Mouse (Mus musculus) forebrain, embryonic 15.5 days (tissue): ENCODE measurements around the gene Alb. TPM values are rescaled to one million over a fixed set of nuclear protein-coding genes. Genes with fewer than 3 reads are reported as not detected.

ENCODE experiments used
- ATAC-seq: fragments of 200-750 bp; cut with Nextera tagmentation; replicated peaks from 2 replicates; pipeline ENCODE4 v1.8.0; 2017; ENCODE audit warnings: mild to moderate bottlenecking, moderate TSS enrichment, moderate library complexity
- H3K27ac ChIP-seq: fragments of 300-500 bp; sonication (generic); replicated peaks from 2 replicates; pipeline ENCODE4 v1.5.1; 2015; ENCODE audit warnings: mild to moderate bottlenecking, inconsistent platforms
- H3K27me3 ChIP-seq: fragments of 300-500 bp; sonication (generic); 2 replicates; pipeline ENCODE4 v1.6.1; 2015; ENCODE audit warnings: inconsistent platforms
- H3K36me3 ChIP-seq: fragments of 300-500 bp; sonication (generic); 2 replicates; pipeline ENCODE4 v1.6.1; 2015; ENCODE audit warnings: mild to moderate bottlenecking, inconsistent platforms
- H3K4me1 ChIP-seq: fragments of 300-500 bp; sonication (generic); 2 replicates; pipeline ENCODE4 v1.6.1; 2015; ENCODE audit warnings: inconsistent platforms
- H3K4me2 ChIP-seq: fragments of 300-500 bp; sonication (generic); replicated peaks from 2 replicates; pipeline ENCODE4 v1.6.1; 2015; ENCODE audit warnings: mild to moderate bottlenecking, inconsistent platforms
- H3K4me3 ChIP-seq: fragments of 300-500 bp; sonication (generic); 2 replicates; pipeline ENCODE4 v1.5.1; 2015; ENCODE audit warnings: mild to moderate bottlenecking, inconsistent platforms
- H3K9ac ChIP-seq: fragments of 300-500 bp; sonication (generic); replicated peaks from 2 replicates; pipeline ENCODE4 v1.6.1; 2015; ENCODE audit warnings: mild to moderate bottlenecking, inconsistent platforms
- H3K9me3 ChIP-seq: fragments of 300-500 bp; sonication (generic); 2 replicates; pipeline ENCODE4 v1.6.1; 2016; ENCODE audit warnings: inconsistent platforms
- WGBS: fragments of 180-500 bp; shearing (Covaris S2); methylation state at CpG from one replicate; pipeline ENCODE4 v1.1.7; 2015; ENCODE audit warnings: mixed read lengths; 5-methylcytosine and 5-hydroxymethylcytosine counted together
- polyA plus RNA-seq: library from polyadenylated mRNA; unstranded; fragments of >200 nt; fragmentation: Nextera tagmentation; extraction: Ambion mirVana; gene quantifications from 2 replicates; pipeline ENCODE4 v1.2.1, GENCODE M21; 2015

The Alb gene
- polyA plus RNA-seq, 1 experiment from 2014 or later: not detected

DNA sequence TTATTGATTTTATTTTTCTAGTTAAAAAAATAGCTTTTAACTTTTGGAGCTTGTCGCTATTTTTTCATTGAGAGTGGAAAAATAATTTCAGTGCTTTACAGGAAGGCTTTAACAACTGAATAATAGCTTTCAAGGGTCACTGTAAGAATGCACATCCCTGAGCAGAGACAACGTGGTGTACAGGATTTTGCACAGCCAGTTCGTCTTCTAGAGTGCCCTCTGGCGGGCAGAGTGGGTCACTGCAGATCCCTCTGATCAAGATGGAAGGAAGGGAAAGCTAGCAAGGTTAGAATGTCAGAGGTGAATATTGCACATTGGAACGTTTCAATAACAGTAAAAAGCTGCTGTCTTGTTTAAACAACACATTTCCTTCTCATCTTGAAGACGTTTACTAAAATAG is 40.0 kb downstream of the Alb start:
- Histone ChIP-seq H3K4me2 (no peak overlapping the region), H3K9me3 (no peaks in the 10 kb centered on the region), H3K27me3 (no peaks in the 10 kb centered on the region), H3K4me3 (no peak overlapping the region), H3K36me3 (no peaks in the 10 kb centered on the region), H3K27ac (no peak overlapping the region), H3K4me1 (no peaks in the 10 kb centered on the region), H3K9ac (no peak overlapping the region)
- 4% methylated on average over 6 of the region's 6 CpGs for WGBS
- ATAC-seq: peak; percentile 51; the same call in 1 of the 2 replicates

DNA sequence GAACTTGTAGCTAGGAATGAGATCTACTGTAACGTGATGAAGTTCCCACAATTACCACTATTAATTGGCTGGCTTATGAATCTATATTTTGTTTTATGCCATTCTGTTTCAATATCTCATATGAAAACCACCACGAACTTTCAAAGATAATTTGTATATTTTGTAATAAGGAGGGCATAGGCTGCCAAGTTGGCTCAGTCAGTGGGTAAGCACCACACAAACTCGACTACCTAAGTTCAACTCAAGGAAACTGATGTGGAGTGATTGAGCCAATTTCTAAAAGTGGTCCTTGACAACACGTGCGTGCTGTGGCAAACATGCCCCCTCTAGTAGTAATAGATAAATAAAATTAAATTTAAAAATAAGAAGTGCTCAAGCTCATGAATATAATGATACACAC is 41.1 kb downstream of the Alb start:
- Histone ChIP-seq H3K4me2 (no peak overlapping the region), H3K4me3 (no peak overlapping the region), H3K27ac (no peak overlapping the region), H3K9ac (no peak overlapping the region), H3K9me3 (no peaks in the 10 kb centered on the region), H3K27me3 (no peaks in the 10 kb centered on the region), H3K4me1 (no peaks in the 10 kb centered on the region), H3K36me3 (no peaks in the 10 kb centered on the region)
- WGBS: 86% methylated on average over 5 of the region's 5 CpGs
- ATAC-seq: no peak

DNA sequence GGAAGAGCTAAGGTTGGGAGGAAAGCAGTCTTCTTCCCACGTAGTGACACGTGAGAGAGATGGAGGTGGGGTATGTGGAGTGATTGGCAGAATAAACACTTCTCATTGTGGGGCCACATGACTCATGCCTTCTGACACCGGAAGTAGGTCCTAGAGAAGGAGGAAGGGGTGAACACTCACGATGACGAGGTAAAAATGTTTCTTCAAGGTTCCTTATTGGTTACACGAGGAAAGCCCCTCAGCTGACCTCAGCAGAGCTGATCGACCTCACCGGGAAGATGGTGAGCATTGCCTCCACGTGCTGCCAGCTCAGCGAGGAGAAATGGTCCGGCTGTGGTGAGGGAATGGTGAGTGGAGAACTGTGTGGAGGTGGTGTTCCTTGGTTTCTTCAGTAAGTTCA is 44.0 kb downstream of the Alb start:
- no peak for ATAC-seq
- Histone ChIP-seq H3K36me3 (no peaks in the 10 kb centered on the region), H3K27ac (no peak overlapping the region), H3K4me2 (no peak overlapping the region), H3K9ac (no peak overlapping the region), H3K27me3 (no peaks in the 10 kb centered on the region), H3K4me1 (no peaks in the 10 kb centered on the region), H3K4me3 (no peak overlapping the region), H3K9me3 (no peaks in the 10 kb centered on the region)
- 86% methylated on average over 11 of the region's 11 CpGs for WGBS

DNA sequence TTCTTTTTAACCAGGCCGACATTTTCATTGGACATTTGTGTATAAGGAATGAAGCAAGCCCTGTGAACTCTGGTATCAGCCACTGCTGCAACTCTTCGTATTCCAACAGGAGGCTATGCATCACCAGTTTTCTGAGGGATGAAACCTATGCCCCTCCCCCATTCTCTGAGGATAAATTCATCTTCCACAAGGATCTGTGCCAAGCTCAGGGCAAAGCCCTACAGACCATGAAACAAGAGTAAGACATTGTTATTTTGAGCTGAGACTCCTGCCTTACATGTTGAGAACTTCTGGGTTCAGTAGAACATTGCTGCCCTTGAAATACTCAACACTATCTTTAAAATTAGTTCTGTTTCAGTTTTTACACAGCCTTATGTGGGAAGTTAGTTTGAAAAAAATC is 45.8 kb downstream of the Alb start:
- Histone ChIP-seq H3K4me1 (no peaks in the 10 kb centered on the region), H3K9me3 (no peaks in the 10 kb centered on the region), H3K36me3 (no peaks in the 10 kb centered on the region), H3K9ac (no peak overlapping the region), H3K4me3 (no peak overlapping the region), H3K27ac (no peak overlapping the region), H3K4me2 (no peak overlapping the region), H3K27me3 (no peaks in the 10 kb centered on the region)
- ATAC-seq: no peak
- WGBS: 82% methylated on average over 2 of the region's 2 CpGs

DNA sequence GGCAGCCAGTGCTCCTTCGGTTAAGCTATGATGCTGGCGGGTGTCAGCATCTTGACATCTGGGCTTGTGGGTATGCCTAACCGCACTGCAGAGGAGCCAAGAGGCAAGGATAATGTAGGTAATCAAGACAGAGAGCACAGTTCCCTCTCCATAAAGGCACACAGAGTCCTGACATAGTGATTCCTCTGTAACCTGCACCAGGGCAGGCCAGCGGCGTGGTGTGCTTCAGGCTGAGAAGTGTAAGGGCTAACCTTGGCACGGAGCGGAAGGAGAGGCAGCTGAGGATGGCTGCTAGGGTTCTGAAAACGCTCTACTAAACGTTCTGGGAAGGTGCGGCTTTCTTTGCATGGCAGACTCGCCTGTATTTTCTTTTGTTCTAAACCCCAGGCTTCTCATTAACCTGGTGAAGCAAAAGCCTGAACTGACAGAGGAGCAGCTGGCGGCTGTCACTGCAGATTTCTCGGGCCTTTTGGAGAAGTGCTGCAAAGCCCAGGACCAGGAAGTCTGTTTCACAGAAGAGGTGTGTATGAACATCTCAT is 46.8 kb downstream of the Alb start:
- Histone ChIP-seq H3K36me3 (no peaks in the 10 kb centered on the region), H3K4me3 (no peak overlapping the region), H3K9ac (no peak overlapping the region), H3K9me3 (no peaks in the 10 kb centered on the region), H3K4me2 (no peak overlapping the region), H3K4me1 (no peaks in the 10 kb centered on the region), H3K27ac (no peak overlapping the region), H3K27me3 (no peaks in the 10 kb centered on the region)
- 32% methylated on average over 13 of the region's 13 CpGs for WGBS
- ATAC-seq: 0 out of 2 replicates have a peak, but pooled peaks have one; percentile 32

DNA sequence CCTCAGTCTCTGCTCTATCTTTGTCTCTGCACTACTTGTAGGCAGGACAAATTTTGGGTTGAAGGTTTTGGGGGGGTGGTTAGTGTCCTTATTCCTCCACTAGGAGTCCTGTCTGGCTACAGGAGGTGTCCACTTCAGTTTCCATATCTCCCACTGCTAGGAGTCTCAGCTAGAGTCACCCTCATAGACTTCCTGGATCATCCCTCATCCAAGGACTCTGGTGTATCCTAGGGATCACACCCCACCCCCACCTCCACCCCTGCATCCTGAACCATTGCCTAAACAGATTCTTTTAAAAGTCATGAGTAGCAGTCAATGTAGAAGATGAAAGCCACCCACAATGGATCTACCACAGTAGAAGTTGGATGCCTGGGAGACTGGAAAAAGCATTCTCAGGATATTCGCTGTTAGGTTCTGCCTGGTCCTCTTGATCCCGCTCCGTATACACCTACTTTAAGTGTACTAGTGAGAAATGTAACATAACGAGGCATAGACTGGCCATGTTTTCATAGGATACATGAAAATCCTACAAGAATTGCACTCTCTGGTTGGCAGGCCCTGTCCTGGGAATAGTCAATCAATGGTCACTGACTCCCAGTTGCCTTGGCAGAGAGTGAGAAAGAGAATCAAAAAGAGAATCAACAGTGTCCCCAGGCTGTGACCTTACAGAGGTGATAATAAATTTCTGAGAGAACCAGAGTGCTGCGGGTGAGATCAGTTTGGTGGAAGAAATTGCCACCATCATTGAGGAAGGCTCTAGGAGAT is 49.3 kb downstream of the Alb start:
- Histone ChIP-seq H3K9me3 (no peaks in the 10 kb centered on the region), H3K4me2 (no peak overlapping the region), H3K27ac (no peak overlapping the region), H3K4me3 (no peak overlapping the region), H3K36me3 (no peaks in the 10 kb centered on the region), H3K9ac (no peak overlapping the region), H3K27me3 (no peaks in the 10 kb centered on the region), H3K4me1 (no peaks in the 10 kb centered on the region)
- ATAC-seq: no peak
- WGBS: 96% methylated on average over 5 of the region's 5 CpGs

DNA sequence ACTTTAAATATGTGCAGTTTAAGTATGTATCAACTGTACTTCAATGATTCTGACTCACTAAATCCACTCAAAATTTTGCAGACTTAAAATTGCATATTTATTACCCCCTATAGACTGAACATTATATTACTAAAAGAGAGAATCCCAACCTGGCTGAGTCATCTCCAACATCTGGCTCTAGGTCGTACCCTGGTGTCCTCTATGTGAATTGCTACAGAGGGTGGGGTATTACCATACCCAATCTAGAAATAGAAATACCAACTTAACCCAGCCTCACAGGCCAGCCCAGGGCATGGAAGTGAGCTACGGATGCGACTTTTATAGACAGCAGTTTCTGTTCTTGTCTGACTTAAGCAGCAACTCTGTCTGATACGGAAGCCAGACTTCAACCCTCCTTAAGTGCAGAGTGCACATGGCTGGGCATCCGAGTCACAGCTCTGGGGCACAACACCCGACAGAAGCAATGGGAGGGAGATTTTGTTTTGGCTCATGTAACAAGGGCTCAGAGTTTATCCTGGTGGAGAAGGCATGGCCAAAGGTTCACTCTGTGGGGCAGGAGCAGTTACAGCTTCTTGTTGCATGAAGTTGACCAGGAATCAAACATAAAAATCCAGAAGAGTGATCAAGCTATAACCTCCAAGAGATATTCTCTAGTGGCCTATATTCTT is 51.7 kb downstream of the Alb start:
- 83% methylated on average over 6 of the region's 6 CpGs for WGBS

DNA sequence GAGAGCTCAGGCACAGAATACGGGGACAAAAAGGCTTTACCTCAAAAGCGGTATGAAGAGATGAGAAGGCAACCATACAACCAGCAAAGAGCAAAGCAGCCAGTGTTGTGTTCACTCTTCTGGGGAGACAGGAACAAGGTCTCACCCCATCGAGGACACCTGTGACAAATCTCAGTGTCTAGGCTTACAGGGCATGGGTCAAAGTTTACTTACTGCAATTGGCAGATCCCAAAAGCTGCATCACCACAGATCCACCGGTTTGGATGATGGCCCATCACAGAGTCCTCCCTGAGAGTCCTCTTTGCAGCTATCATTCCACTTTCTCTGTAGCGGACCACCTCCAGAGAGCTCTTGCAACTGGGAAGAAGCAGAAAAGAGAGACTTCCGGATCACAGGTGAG is 54.9 kb downstream of the Alb start:
- Histone ChIP-seq H3K4me2 (no peak overlapping the region), H3K9ac (no peak overlapping the region), H3K36me3 (no peaks in the 10 kb centered on the region), H3K27ac (no peak overlapping the region), H3K9me3 (no peaks in the 10 kb centered on the region), H3K4me1 (no peaks in the 10 kb centered on the region), H3K27me3 (no peaks in the 10 kb centered on the region), H3K4me3 (no peak overlapping the region)
- no peak for ATAC-seq
- 89% methylated on average over 6 of the region's 6 CpGs for WGBS

More for the DNA sequence above, 51.7 kb downstream of the Alb start:
- Histone ChIP-seq H3K36me3 (no peaks in the 10 kb centered on the region), H3K4me3 (no peak overlapping the region), H3K9me3 (no peaks in the 10 kb centered on the region), H3K27ac (no peak overlapping the region), H3K4me2 (no peak overlapping the region), H3K27me3 (no peaks in the 10 kb centered on the region), H3K4me1 (no peaks in the 10 kb centered on the region), H3K9ac (no peak overlapping the region)
- ATAC-seq: no peak

DNA sequence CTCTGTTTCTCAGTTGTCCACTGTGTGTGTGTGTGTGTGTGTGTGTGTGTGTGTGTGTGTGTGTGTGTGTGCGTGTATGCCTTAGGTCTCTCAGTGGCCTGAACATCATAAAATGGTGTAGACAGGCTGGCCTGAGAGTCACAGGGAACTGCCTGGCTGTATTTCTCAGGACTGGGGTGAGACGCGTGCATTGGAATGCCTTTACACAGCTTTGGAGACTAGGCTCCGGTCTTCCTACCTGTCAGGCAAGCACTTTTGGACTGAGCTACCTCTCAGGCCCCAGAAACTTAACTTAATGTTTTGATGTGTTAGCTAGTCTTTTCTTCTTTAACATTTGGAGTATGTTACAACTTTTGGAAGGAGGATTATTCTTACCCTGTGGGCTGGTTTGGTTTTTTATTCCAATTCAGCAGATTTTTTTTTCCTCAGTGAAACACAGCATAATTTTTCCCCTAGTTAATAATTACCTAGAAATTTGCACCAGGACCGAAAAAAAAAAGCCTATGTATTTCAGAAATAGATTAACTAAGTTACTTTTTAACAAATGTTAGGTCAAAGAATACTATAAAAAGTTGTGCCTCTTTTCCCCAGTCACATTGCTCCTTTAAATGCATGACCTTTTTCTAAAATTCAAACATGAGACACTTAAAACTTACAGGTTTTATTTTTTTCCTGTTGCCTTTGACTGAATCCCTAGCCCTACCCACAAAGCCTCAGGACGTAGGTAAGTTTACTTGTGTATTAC is 57.8 kb downstream of the Alb start, which contains the start of gene Afm:
TSS of gene Afm (plus strand) at position 577 of the 745 bp plus-strand sequence.
- 88% methylated on average over 6 of the region's 6 CpGs for WGBS
- Histone ChIP-seq H3K9me3 (no peaks in the 10 kb centered on the region), H3K9ac (no peak within 1 kb of the TSS), H3K36me3 (no peaks in the 10 kb centered on the region), H3K27me3 (no peaks in the 10 kb centered on the region), H3K27ac (no peak within 1 kb of the TSS), H3K4me1 (no peaks in the 10 kb centered on the region), H3K4me3 (no peak within 1 kb of the TSS), H3K4me2 (no peak within 1 kb of the TSS)
- no peak for ATAC-seq

Other genes with a start within 250 kb of the Alb start
- gene Cox18, start 236.9 kb upstream of the Alb start, polyA plus RNA-seq: 32.7 and 37.5 TPM in 2 replicates
- gene Ankrd17, start 94.3 kb upstream of the Alb start, polyA plus RNA-seq: 29.7 and 30.2 TPM in 2 replicates
- 5.7 and 6.1 TPM in 2 replicates for gene Gm9958, start 93.7 kb upstream of the Alb start, polyA plus RNA-seq
- 4.4 TPM in 1 of 2 replicates, not detected in the other for gene Afp, start 29.8 kb downstream of the Alb start, polyA plus RNA-seq
- not detected in 2 replicates for gene Afm, start 58.0 kb downstream of the Alb start, polyA plus RNA-seq
- gene 5830473C10Rik, start 100.2 kb downstream of the Alb start, polyA plus RNA-seq: 0.10 TPM in 1 of 2 replicates, not detected in the other
- gene Rassf6, start 179.8 kb downstream of the Alb start, polyA plus RNA-seq: 0.14 and 0.43 TPM in 2 replicates